Mouse (Mus musculus): ENCODE results near the gene Sfxn5.

GRCm38 (mm10) chr6:85223498-85224150, 109.6 kb downstream of the Sfxn5 start:
- TF ChIP-seq CTCF (IDR thresholded peaks at IDR 0.05; ENCODE audit: extremely low read depth, insufficient read depth, low read length), result no peak
- TF ChIP-seq POLR2A (IDR thresholded peaks at IDR 0.05; ENCODE audit: extremely low read depth, insufficient read depth, low read length), result no peak

Data from cortical plate, adult 2 months (tissue).